Mouse (Mus musculus): Measurements from ENCODE around the gene Actr1a.

Actr1a gene

DNA sequence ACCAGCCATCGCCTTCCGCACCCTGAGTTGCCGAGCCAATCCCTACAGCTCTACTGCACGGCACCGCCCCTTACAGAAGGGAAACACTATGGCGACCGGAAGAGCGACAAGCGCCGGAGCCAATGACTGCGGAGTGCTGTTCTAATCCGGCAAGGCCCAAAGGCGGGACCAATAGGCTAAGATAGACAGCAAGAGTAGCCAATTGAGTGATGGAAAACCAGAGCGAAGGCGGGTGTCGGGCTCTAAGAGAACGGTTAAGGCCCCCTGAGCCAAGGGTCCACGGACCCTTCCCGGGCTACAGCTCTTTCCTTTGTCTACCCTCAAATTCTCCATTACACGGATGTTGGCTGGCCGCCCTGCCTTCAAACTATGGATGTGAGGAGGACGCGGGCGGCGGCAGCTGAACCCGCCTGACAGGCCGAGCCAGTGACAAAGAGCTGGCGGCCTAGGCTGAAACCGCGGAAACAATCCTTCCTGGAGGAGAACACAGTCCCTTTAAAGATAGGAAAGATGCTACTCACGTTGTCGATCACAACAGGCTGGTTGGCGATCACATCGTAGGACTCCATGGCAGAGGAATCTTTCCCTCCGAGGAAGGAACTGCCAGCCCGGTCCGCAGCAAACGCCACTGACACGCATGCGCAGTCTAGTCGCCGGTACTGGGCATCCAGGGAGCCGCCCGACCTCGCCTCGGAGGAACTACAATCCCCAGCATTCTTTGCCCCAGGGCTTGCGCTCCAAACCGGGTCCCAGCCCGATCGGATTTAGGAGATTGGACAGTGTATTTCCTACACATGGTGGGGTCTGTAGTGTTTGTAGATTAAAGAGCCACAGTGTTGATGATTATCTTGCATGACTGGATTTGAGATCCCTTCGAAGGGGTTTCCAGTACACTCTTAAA lies at the start of gene Actr1a:
Actr1a (minus strand) TSS at position 640 of the 901 bp plus-strand sequence.
- peak; percentile 89 for ATAC-seq (ENCODE audit: low TSS enrichment)

DNA sequence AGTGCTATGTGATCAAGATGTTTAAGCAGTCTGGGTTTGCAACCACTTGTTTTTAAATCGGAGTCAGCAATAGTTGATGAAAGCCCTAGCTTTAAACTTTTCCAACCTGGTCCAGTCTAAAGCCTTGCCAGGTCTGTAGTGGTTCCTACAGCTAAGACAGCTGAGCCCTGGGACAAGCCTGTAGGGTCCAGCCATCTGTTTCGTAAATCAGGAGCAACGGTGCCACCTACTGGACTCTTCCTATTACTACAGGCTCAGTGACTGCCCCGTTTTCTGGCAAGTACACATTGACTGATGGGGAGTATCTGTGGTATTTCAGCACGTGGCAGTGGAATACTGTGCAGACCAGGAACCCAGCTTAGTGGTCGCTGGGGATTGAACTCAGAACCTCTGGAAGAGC lies 48.7 kb upstream of the Actr1a start:
- ATAC-seq (ENCODE audit: low TSS enrichment), result peak; percentile 79

DNA sequence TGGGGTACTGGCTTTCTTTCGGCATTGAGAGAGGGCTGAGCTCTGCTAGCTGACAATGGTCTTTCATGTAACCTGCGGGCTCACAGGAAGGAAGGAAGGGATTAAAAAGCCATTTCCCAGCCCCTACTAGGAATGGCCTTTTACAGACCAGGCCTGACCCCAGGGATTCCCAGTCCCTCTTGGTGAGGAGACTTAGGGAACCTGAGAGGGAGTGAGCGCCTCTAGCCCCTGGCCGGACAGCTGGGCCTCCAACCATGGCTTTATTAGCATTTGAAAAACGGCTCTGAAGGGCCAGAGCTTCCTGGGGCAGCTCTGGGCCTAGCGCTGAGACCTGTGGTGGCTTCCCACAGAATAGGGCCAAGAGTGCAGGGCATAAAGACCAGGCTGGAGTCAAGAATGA lies 48.0 kb upstream of the Actr1a start:
- ATAC-seq (ENCODE audit: low TSS enrichment), result no peak

DNA sequence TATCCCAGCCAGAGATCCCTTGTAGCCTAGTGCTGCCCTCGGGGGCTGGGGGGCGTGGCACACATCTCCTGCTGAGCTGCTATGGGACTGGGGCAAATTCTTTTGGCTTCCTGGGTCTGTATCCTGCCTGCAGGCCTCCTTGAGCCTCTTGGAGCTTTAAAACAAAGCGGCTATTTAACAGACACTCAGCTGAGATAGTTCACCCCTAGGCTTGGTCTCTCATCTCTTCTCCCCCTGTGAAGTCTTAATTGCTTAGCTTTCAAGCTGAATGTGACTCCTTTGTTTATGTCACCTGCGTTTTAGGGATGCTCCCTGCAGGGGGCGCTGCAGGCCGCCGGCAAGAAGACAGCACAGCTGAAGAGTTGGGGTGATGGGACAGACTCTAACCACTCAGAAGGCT lies 39.9 kb upstream of the Actr1a start:
- no peak for ATAC-seq (ENCODE audit: low TSS enrichment)

DNA sequence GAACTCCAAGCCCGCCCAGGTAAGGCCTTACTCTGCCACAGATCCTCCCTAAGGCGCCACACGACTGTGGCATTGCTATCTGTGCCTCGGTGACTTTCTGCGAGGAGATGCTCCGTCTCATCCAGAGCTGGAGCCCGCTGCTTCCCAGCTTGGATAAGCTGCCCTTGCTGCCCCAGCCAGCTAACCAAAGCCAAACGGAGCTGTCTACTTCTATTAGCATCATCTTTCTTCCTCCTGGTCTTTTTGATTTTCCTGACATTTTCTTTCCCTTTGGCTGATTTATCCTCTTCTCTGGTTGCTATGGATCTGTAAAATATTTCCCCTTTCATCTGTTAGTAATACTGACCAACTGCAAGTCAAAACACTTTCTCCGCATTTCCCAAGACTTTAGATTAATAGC lies 39.0 kb upstream of the Actr1a start:
- no peak for ATAC-seq (ENCODE audit: low TSS enrichment)

DNA sequence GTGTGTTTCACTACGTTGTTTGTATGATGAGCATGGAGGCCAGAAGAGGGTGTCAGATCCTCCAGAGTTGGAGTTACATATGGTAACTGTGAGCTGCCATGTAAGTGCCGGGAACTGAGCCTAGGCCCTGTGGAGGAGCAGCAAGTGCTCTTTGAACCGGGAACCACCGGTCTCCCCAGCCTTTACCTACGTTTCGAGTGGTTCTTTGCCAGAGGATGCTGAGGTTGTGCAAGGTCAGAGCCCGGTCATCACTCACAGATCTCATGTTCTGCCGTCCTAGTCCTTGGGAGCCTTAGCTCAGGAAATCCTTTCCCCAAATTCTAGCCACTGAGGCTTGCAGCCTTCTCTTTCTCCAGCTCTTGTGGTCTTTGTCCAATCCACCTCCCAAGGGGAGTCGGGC lies 38.6 kb upstream of the Actr1a start:
- no peak for ATAC-seq (ENCODE audit: low TSS enrichment)

DNA sequence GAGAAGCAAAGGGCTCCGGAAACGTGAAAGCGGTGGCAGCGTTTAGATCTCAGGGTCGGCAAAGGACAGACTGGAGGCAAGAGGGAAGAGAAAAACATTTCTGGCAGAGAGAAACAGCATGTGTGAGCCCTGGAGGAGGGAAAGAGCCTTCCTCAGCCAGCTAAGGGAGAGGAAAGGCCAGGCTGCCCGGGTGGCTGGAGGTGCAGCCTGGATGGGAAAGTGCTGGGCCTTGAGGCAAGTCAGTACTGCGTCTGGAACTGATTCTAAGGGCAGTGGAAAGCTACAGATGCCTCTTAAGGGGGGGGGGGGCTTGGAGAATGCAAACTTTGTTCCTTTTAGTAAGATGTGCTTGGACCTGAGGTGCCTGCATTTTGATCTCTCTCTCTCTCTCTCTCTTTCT lies 38.2 kb upstream of the Actr1a start:
- ATAC-seq (ENCODE audit: low TSS enrichment), result no peak

DNA sequence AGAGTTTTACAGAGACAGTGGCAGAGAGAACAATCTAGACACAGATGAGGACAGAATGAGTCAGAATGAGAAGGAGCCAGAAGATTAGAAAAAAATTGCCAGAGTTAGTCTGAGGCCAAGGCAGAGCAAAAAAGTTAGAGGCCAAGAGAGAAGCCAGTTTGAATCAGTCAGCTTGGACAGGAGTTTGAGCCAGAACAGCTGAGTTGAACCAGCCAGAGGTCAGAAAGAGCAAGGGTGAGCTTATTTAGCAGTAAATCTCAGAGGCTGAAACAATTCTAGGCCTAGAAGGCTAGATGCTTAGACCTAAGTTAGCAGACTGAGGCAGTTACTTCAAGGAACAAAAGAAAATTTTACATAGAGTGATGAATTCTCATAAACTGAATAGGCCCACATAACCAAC lies 33.7 kb upstream of the Actr1a start:
- ATAC-seq (ENCODE audit: low TSS enrichment), result no peak

DNA sequence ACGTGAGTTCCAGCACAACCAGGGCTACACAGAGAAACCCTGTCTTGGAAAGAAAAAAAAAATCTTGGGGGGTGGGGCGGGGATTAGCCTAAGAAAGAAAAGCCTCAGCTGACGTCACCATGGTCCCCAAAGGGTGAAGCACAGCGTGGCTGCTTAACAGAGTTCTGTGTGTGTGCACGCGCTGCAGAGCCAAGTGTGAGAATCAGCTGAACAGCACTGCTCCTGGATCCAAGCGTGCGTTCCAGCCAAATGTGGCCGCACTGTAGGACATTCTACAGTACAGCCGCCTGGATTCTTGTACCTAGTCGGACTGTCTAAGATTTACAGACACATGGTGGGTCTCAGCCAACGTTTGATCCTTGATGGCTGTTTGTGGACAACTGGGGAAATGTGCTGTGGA lies 30.9 kb upstream of the Actr1a start:
- ATAC-seq (ENCODE audit: low TSS enrichment), result no peak

DNA sequence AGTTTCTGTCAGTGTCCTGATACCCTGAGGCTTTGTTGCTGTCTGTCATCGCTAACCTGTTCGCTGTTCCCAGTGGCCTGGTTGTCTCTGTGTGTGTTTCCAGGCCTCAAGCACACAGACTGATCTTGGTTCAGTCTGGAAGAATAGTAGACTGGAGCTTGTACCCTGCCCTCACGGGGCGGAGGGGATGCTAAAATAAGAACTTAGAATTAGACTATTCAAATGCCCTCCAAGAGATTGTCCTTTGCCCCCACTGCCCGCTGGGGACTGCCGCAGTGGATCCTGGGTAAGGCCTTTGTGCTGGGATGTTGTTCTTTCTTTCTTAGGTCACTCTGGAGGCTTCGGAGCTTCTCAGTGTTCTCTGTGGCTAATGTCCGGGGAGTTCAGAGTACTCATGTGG lies 29.7 kb upstream of the Actr1a start:
- no peak for ATAC-seq (ENCODE audit: low TSS enrichment)

DNA sequence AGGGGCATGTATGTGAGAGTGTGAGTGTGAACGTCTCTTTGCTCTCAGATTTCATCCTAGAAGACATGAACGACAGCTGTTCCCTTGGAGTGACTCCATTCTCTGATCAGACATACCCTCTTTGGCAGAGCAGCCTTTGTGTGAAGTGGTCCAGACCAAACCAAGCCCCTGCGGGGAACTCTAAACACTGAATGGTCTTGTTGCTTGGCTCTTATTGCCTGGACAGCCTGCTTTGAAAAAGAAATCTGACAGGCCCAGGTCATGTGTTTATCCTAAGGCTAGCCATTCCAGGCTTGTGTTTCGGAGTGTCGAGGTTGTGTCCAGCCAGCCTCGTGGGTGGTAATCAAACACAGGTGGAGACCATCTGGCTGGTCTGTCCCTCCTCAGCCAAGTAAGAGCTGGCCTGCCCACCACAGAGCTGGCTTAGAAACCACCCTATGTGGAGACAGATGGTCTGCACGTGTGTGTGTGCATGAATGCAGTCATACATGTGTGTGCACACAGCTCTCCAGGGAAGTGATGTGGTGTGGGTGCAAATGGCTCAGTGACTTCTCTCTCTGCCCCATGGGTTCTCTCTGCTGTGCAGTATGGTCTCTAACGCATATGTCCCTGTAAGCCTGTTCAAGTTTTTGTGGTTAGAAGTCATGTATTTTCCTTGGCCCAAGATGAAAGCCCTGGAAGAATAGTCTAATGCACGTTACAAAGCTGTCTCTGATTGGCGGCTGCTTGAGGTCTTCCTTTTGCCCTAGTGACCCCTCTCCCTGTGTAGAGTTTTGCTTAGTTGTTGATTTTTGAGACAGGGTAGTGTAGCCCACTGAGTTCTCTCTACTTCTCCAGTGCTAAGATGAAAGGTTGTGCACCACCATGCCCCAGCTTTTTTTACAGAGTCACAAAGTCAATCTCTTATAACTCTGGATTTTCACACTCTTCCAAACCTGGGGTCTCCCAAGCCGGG lies 27.1 kb upstream of the Actr1a start:
- no peak for ATAC-seq (ENCODE audit: low TSS enrichment)

DNA sequence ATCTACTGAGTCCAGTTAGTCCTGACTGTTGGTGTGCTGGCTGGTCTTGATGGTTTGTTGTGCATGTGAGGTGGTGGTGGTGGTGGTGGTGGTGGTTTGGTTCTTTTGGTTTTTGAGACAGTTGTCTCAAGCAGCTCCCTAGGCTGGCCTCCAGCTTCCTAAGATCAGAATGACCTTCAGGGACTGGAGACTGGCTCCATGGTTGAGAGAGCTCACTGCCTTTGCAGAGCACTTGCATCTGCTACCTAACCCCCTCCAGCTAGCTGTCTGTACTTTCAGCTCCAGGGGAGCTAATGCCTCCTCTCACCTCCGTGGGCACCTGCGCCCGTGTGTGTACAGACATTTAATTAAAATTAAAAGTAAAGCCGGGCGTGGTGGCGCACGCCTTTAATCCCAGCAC lies 24.9 kb upstream of the Actr1a start:
- ATAC-seq (ENCODE audit: low TSS enrichment), result no peak

DNA sequence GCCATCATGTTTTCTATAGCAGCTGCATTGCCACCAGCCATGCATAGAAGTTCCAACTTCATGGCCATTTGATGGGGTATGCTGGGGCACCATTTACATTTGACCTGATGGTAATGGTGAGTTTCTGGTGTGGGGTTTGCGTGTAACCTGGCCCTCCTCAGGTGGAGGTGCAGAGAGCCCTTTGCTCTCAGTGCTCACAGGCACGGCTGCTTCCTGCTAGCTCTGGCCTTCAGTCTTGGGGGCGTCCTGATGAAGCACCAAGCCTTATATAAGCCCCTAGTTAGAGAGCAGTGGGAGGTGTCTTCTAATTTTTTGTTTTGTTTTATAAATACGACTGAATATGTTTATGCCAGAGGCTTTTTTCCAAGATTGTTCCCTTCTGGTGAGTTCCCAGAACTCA lies 22.5 kb upstream of the Actr1a start:
- ATAC-seq (ENCODE audit: low TSS enrichment), result peak; percentile 71

DNA sequence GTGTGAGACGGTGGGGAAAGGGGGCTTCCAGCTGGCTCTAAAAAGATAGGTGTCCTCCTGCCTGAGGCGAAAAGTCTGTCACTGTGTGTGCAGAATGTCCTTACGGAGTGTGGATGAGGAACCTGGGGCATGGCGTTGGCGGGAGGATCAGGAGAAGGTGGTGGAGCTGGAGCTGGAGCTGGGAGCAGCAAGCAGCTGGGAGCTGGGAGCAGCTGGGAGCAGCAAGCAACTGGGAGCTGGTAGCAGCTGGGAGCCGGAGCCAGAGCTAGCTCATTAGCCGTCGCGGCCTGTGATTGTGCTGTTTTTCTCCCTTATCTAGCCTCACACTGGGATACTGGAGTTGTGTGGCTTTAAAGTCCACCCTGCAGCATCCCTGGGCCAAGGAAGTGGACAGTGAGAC lies 20.7 kb upstream of the Actr1a start:
- ATAC-seq (ENCODE audit: low TSS enrichment), result no peak

DNA sequence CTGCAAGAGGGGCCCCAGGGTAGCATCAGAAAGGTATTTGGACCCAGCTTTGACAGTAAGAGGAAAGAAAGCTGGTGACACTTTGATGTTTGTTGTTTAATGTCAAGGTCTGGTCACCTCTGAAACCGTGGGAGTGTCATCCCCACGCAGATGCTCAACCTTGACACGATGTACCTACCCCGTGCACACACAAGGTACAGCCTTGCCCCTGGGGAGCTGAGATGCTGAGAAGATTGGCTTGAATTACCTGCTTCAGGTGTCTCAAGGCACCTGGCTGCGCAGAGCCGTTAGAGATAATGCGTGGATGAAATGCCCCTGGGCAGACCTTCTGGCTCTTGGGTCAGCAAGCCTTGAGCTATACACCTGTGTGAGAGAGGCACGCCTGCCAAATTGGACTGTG lies 18.9 kb upstream of the Actr1a start:
- ATAC-seq (ENCODE audit: low TSS enrichment), result no peak

DNA sequence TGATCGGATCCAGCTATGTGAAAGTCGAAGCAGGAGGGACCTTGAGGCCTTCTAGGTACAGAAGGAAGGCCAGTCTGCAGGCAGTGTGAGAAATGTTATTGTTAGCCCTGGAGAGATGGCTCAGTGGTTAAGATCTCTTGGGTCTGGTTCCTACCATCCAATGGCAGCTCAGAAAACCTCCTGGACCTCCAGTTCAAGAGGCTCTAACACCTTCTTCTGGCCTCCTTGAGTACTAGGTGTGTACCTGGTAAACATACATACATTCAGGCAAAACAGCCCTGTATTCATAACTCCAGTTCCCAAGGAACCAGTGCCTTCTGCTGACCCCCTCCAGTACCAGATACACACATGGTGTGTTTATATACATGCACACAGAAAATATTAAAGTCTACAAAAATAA lies 18.4 kb upstream of the Actr1a start:
- ATAC-seq (ENCODE audit: low TSS enrichment), result no peak

DNA sequence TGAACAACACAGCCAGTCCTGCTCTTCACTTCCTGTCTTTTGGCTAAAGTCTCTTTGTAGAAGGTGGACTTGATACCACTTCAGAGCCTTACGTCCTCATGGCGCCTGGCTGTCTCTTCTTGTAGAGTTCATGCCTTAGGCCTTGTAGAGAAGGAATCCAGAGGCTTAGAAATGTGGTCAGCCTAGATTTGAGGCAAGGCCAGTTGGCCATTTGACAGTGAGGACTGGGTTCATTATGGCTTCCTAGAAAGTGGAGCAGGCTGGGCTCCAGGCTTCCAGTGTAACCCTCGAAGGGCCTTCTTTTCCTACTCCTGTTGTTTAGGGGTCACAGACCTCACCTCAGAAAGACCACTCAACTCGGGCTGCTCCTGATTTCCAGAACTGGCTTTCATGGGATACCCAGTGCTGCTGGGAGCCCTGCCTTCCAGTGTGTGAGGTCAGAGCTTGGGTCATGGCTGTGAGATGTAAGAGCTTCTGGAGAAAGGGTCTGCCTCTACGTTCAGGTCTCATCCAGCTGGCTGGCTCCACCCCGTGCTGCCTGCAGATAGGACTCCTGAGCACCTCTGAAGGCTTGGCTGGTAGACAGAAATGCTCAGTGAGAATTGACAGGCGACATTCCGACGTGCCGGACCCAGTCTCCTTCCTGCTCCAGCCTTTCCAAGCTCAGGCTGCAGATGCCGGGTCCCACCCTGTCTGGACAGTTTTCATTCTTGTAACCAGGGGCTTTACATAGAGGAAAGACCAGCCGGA lies 16.7 kb upstream of the Actr1a start:
- ATAC-seq (ENCODE audit: low TSS enrichment), result no peak

DNA sequence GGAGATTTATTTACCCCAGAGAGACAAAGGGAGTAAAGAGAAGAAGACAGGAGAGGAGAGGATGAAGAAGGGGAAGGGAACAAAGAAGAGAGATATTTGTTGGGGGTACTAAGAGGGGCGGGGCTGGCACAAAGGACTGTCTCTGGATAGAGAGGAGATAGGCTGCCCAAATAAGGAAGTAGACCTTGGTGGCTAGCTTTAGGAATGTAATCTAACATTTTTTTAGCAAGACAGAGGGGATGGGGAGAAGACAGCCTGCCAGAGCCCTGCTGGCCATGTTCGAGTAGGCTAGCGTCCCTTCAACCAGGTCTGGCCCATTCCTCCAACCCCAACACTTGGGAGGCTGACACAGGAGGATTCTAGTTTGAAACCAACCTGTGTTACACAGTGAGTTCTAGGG lies 14.0 kb upstream of the Actr1a start:
- no peak for ATAC-seq (ENCODE audit: low TSS enrichment)

DNA sequence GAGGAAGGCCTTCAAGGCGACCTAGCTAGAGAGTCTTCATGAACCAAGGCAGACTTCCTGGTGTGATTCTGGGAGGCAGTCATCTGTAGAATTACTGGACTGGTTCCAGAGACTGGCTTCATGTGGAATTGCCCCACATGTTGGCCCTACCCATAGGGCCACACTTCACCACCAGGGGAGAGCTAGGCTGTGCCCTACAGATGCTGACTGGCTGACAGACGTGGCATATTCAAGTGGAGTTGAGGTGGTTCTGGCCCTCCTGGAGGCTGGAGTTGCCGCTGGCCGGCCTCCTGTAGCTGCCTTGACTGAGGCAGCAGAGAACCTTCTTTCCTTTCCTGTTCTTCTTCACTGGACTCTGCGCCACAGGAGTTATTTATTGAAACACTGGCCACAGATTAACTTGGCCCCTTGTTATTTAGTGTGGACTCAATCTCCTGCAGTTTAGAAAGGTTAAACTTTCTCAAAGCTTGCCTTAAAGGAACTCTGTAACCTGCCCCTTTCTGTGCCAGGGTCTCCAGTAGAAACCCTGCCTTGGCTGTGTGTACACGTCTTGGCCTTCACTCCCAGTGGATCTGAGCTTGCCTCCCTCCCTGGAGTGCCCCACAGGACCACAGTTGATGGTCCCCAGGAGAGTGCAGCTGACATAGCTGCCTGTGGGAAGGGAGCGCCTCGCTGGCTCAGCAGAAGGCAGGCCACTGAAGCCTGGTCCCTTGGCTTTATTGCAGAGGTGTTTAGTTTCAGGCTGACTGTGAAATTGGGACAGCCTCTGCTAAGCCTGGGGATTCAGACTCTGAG lies 11.2 kb upstream of the Actr1a start:
- no peak for ATAC-seq (ENCODE audit: low TSS enrichment)

DNA sequence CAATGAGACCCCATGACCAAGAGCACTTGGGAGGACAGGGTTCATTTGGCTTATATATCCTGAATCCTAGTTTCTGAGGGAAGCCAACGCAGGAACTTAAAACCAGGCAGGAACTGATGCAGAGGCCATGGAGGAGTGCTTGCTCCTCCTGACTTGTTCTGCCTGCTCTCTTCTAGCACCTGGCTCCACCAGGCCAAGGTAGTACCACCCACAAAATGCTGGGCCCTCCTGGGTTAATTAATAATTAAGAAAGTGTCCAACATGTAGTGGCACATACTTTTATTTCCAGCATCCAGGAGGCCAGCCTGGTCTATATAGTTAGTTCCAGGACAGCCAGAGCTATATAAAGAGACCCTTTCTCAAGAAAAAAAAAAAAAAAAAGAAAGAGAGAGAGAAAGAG lies 8.5 kb upstream of the Actr1a start:
- no peak for ATAC-seq (ENCODE audit: low TSS enrichment)

DNA sequence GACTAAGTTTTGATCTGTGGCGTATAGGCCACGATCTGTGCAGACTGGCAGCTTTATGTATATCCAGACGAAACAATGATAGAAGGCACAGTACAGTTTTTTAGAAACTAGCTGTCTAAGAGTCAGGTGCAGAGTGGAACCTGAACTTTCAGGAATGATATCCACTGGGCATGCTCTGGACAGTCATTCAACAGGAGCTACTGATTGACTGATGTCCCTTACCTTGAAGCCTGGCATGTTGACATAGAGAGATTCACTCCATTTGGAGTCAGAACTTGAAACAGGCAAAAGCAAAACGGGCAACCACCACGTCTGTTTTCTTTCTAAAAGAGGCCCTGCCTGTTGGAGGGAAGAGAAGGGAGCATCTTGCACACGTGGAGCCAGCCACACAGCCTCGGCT lies 5.0 kb upstream of the Actr1a start:
- no peak for ATAC-seq (ENCODE audit: low TSS enrichment)
